Mouse (Mus musculus) forebrain, embryonic 15.5 days (tissue): Measurements from ENCODE around the gene Tmem108. TPM values are rescaled to one million over a fixed set of nuclear protein-coding genes. Genes with fewer than 3 reads are reported as not detected.

ENCODE experiments used
- ATAC-seq: fragments of 200-750 bp; cut with Nextera tagmentation; replicated peaks from 2 replicates; pipeline ENCODE4 v1.8.0; 2017; ENCODE audit warnings: mild to moderate bottlenecking, moderate TSS enrichment, moderate library complexity
- H3K27ac ChIP-seq: fragments of 300-500 bp; sonication (generic); replicated peaks from 2 replicates; pipeline ENCODE4 v1.5.1; 2015; ENCODE audit warnings: mild to moderate bottlenecking, inconsistent platforms
- H3K27me3 ChIP-seq: fragments of 300-500 bp; sonication (generic); 2 replicates; pipeline ENCODE4 v1.6.1; 2015; ENCODE audit warnings: inconsistent platforms
- H3K36me3 ChIP-seq: fragments of 300-500 bp; sonication (generic); 2 replicates; pipeline ENCODE4 v1.6.1; 2015; ENCODE audit warnings: mild to moderate bottlenecking, inconsistent platforms
- H3K4me1 ChIP-seq: fragments of 300-500 bp; sonication (generic); 2 replicates; pipeline ENCODE4 v1.6.1; 2015; ENCODE audit warnings: inconsistent platforms
- H3K4me2 ChIP-seq: fragments of 300-500 bp; sonication (generic); replicated peaks from 2 replicates; pipeline ENCODE4 v1.6.1; 2015; ENCODE audit warnings: mild to moderate bottlenecking, inconsistent platforms
- H3K4me3 ChIP-seq: fragments of 300-500 bp; sonication (generic); 2 replicates; pipeline ENCODE4 v1.5.1; 2015; ENCODE audit warnings: mild to moderate bottlenecking, inconsistent platforms
- H3K9ac ChIP-seq: fragments of 300-500 bp; sonication (generic); replicated peaks from 2 replicates; pipeline ENCODE4 v1.6.1; 2015; ENCODE audit warnings: mild to moderate bottlenecking, inconsistent platforms
- H3K9me3 ChIP-seq: fragments of 300-500 bp; sonication (generic); 2 replicates; pipeline ENCODE4 v1.6.1; 2016; ENCODE audit warnings: inconsistent platforms
- WGBS: fragments of 180-500 bp; shearing (Covaris S2); methylation state at CpG from one replicate; pipeline ENCODE4 v1.1.7; 2015; ENCODE audit warnings: mixed read lengths; 5-methylcytosine and 5-hydroxymethylcytosine counted together
- polyA plus RNA-seq: library from polyadenylated mRNA; unstranded; fragments of >200 nt; fragmentation: Nextera tagmentation; extraction: Ambion mirVana; gene quantifications from 2 replicates; pipeline ENCODE4 v1.2.1, GENCODE M21; 2015

Gene Tmem108
- polyA plus RNA-seq: 72.3 and 78.0 TPM in 2 replicates

- Histone ChIP-seq H3K4me1 (peaks cover 29% of the 10 kb centered on the region), H3K4me3 (peak within 1 kb of the TSS; percentile 58), H3K9me3 (no peaks in the 10 kb centered on the region), H3K36me3 (no peaks in the 10 kb centered on the region), H3K27ac (peak within 1 kb of the TSS; percentile 75), H3K27me3 (no peaks in the 10 kb centered on the region), H3K4me2 (peak within 1 kb of the TSS; percentile 60), H3K9ac (peak within 1 kb of the TSS; percentile 82)
- under 1% methylated on average over 51 of the region's 51 CpGs for WGBS
- ATAC-seq: peak; percentile 95
These were observed at the start of gene Tmem108 for GRCm38 (mm10) chr9:103761647-103762084. Gene Tmem108 (minus strand): TSS chr9:103761837.

GRCm38 (mm10) chr9:103789029-103789428, 27.4 kb upstream of the Tmem108 start:
- H3K4me1 ChIP-seq: no peaks in the 10 kb centered on the region
- no peak overlapping the region for H3K4me3 ChIP-seq
- no peak overlapping the region for H3K27ac ChIP-seq
- H3K36me3 ChIP-seq: no peaks in the 10 kb centered on the region
- no peak overlapping the region for H3K4me2 ChIP-seq
- 60% methylated on average over 1 of the region's 1 CpGs for WGBS
- no peak for ATAC-seq
- no peak overlapping the region for H3K9ac ChIP-seq
- H3K9me3 ChIP-seq: no peaks in the 10 kb centered on the region
- H3K27me3 ChIP-seq: no peaks in the 10 kb centered on the region

GRCm38 (mm10) chr9:103784156-103784555, 22.5 kb upstream of the Tmem108 start:
- H3K36me3 ChIP-seq: no peaks in the 10 kb centered on the region
- H3K27ac ChIP-seq: no peak overlapping the region
- H3K9me3 ChIP-seq: no peaks in the 10 kb centered on the region
- no peaks in the 10 kb centered on the region for H3K27me3 ChIP-seq
- H3K9ac ChIP-seq: no peak overlapping the region
- H3K4me1 ChIP-seq: peaks cover 5% of the 10 kb centered on the region; the same call in 1 of the 2 replicates
- no peak overlapping the region for H3K4me2 ChIP-seq
- no peak overlapping the region for H3K4me3 ChIP-seq
- ATAC-seq: no peak
- WGBS: 93% methylated on average over 4 of the region's 4 CpGs

- H3K4me3 ChIP-seq: no peak overlapping the region
- H3K4me2 ChIP-seq: no peak overlapping the region
These were observed 21.6 kb upstream of the Tmem108 start for GRCm38 (mm10) chr9:103783276-103783675.

GRCm38 (mm10) chr9:103782306-103782705, 20.7 kb upstream of the Tmem108 start:
- peaks cover 5% of the 10 kb centered on the region; the same call in 1 of the 2 replicates for H3K4me1 ChIP-seq
- no peak overlapping the region for H3K4me2 ChIP-seq
- H3K4me3 ChIP-seq: no peak overlapping the region
- H3K27me3 ChIP-seq: no peaks in the 10 kb centered on the region
- no peaks in the 10 kb centered on the region for H3K36me3 ChIP-seq
- 79% methylated on average over 7 of the region's 7 CpGs for WGBS
- H3K27ac ChIP-seq: no peak overlapping the region
- no peaks in the 10 kb centered on the region for H3K9me3 ChIP-seq
- H3K9ac ChIP-seq: no peak overlapping the region
- no peak for ATAC-seq

More at GRCm38 (mm10) chr9:103783276-103783675, 21.6 kb upstream of the Tmem108 start:
- Histone ChIP-seq H3K27me3 (no peaks in the 10 kb centered on the region), H3K36me3 (no peaks in the 10 kb centered on the region), H3K27ac (peak overlapping the region; percentile 9; the same call in 1 of the 2 replicates), H3K4me1 (peaks cover 5% of the 10 kb centered on the region; the same call in 1 of the 2 replicates), H3K9me3 (no peaks in the 10 kb centered on the region), H3K9ac (no peak overlapping the region)
- 56% methylated on average over 16 of the region's 16 CpGs for WGBS
- no peak for ATAC-seq

GRCm38 (mm10) chr9:103781407-103781806, 19.8 kb upstream of the Tmem108 start:
- WGBS: 83% methylated on average over 7 of the region's 7 CpGs
- Histone ChIP-seq H3K4me1 (peaks cover 5% of the 10 kb centered on the region; the same call in 1 of the 2 replicates), H3K27ac (peak overlapping the region; percentile 39; the same call in 1 of the 2 replicates), H3K27me3 (no peaks in the 10 kb centered on the region), H3K4me3 (no peak overlapping the region), H3K9ac (no peak overlapping the region), H3K4me2 (no peak overlapping the region), H3K9me3 (no peaks in the 10 kb centered on the region), H3K36me3 (no peaks in the 10 kb centered on the region)
- ATAC-seq: no peak

- Histone ChIP-seq H3K9ac (no peak overlapping the region), H3K4me1 (peaks cover 5% of the 10 kb centered on the region; the same call in 1 of the 2 replicates), H3K36me3 (no peaks in the 10 kb centered on the region), H3K27me3 (no peaks in the 10 kb centered on the region), H3K27ac (no peak overlapping the region), H3K4me2 (no peak overlapping the region), H3K9me3 (no peaks in the 10 kb centered on the region), H3K4me3 (no peak overlapping the region)
- 90% methylated on average over 4 of the region's 4 CpGs for WGBS
- no peak for ATAC-seq
These were observed 19.0 kb upstream of the Tmem108 start for GRCm38 (mm10) chr9:103780598-103780997.

- 48% methylated on average over 1 of the region's 1 CpGs for WGBS
These were observed 16.5 kb upstream of the Tmem108 start for GRCm38 (mm10) chr9:103778185-103778584.

GRCm38 (mm10) chr9:103761151-103761571, 476 bp downstream of the Tmem108 start:
- H3K27ac ChIP-seq: peak overlapping the region; percentile 75
- H3K4me3 ChIP-seq: peak overlapping the region; percentile 58
- H3K27me3 ChIP-seq: no peaks in the 10 kb centered on the region
- no peak; the same call in 1 of the 2 replicates for ATAC-seq
- peak overlapping the region; percentile 82 for H3K9ac ChIP-seq
- peaks cover 30% of the 10 kb centered on the region for H3K4me1 ChIP-seq
- peak overlapping the region; percentile 60 for H3K4me2 ChIP-seq
- H3K9me3 ChIP-seq: no peaks in the 10 kb centered on the region
- under 1% methylated on average over 30 of the region's 30 CpGs for WGBS
- H3K36me3 ChIP-seq: no peaks in the 10 kb centered on the region

More at GRCm38 (mm10) chr9:103778185-103778584, 16.5 kb upstream of the Tmem108 start:
- H3K36me3 ChIP-seq: no peaks in the 10 kb centered on the region
- H3K27ac ChIP-seq: no peak overlapping the region
- H3K4me3 ChIP-seq: no peak overlapping the region
- no peak overlapping the region for H3K9ac ChIP-seq
- no peak for ATAC-seq
- no peak overlapping the region for H3K4me2 ChIP-seq
- H3K9me3 ChIP-seq: no peaks in the 10 kb centered on the region
- H3K27me3 ChIP-seq: no peaks in the 10 kb centered on the region
- H3K4me1 ChIP-seq: peaks cover 2% of the 10 kb centered on the region; the same call in 1 of the 2 replicates

- 12% methylated on average over 8 of the region's 8 CpGs for WGBS
- peak overlapping the region; percentile 82 for H3K9ac ChIP-seq
- H3K4me2 ChIP-seq: peak overlapping the region; percentile 60
- peak overlapping the region; percentile 75 for H3K27ac ChIP-seq
- no peak for ATAC-seq
- H3K9me3 ChIP-seq: no peaks in the 10 kb centered on the region
- H3K36me3 ChIP-seq: no peaks in the 10 kb centered on the region
- no peaks in the 10 kb centered on the region for H3K27me3 ChIP-seq
- peaks cover 34% of the 10 kb centered on the region for H3K4me1 ChIP-seq
- peak overlapping the region; percentile 58 for H3K4me3 ChIP-seq
These were observed 1.3 kb downstream of the Tmem108 start for GRCm38 (mm10) chr9:103760356-103760755.

- Histone ChIP-seq H3K4me2 (peak overlapping the region; percentile 60), H3K27me3 (no peaks in the 10 kb centered on the region), H3K36me3 (no peaks in the 10 kb centered on the region), H3K4me1 (peaks cover 38% of the 10 kb centered on the region), H3K9ac (peak overlapping the region; percentile 82), H3K9me3 (no peaks in the 10 kb centered on the region), H3K4me3 (peak overlapping the region; percentile 58), H3K27ac (peak overlapping the region; percentile 60)
- 50% methylated on average over 9 of the region's 9 CpGs for WGBS
- ATAC-seq: no peak
These were observed 1.8 kb downstream of the Tmem108 start for GRCm38 (mm10) chr9:103759829-103760228.

- Histone ChIP-seq H3K27me3 (no peaks in the 10 kb centered on the region), H3K4me2 (peak overlapping the region; percentile 60), H3K9me3 (no peaks in the 10 kb centered on the region), H3K36me3 (no peaks in the 10 kb centered on the region), H3K4me1 (peaks cover 38% of the 10 kb centered on the region), H3K4me3 (peak overlapping the region; percentile 58), H3K27ac (peak overlapping the region; percentile 60), H3K9ac (peak overlapping the region; percentile 82)
- peak; percentile 41 for ATAC-seq
- WGBS: 12% methylated on average over 20 of the region's 20 CpGs
These were observed 2.5 kb downstream of the Tmem108 start for GRCm38 (mm10) chr9:103758930-103759695.
